Mouse (Mus musculus): ENCODE measurements at regions not wholly inside any gene's neighbourhood (a gene's known extent, or its start where the extent isn't known, plus 50 kb on each side); places are given as distances from the start of the nearest gene placed in this dataset.

- WGBS: 96% methylated on average over 3 of the region's 3 CpGs
- H3K4me1 ChIP-seq: peaks cover 9% of the 10 kb centered on the region
- no peaks in the 10 kb centered on the region for H3K27me3 ChIP-seq
- no peaks in the 10 kb centered on the region for H3K36me3 ChIP-seq
- H3K27ac ChIP-seq (replicated peaks): no peak overlapping the region
- no peak overlapping the region for H3K4me3 ChIP-seq
- no peak overlapping the region for H3K4me2 ChIP-seq (replicated peaks)
- no peak overlapping the region for H3K9ac ChIP-seq (replicated peaks)
- no peak for ATAC-seq (replicated peaks)
- no peaks in the 10 kb centered on the region for H3K9me3 ChIP-seq
Measured at GRCm38 (mm10) chr1:42496022-42496421, 199.5 kb upstream of the Pou3f3 start.

- no peak overlapping the region for H3K4me2 ChIP-seq (replicated peaks)
- H3K27ac ChIP-seq (replicated peaks): no peak overlapping the region
- no peaks in the 10 kb centered on the region for H3K36me3 ChIP-seq
- 83% methylated on average over 6 of the region's 6 CpGs for WGBS
- ATAC-seq (replicated peaks): no peak
- H3K4me1 ChIP-seq: peaks cover 5% of the 10 kb centered on the region
- H3K4me3 ChIP-seq: no peak overlapping the region
- no peaks in the 10 kb centered on the region for H3K9me3 ChIP-seq
- no peak overlapping the region for H3K9ac ChIP-seq (replicated peaks)
- no peaks in the 10 kb centered on the region for H3K27me3 ChIP-seq
Measured at GRCm38 (mm10) chr1:42496433-42496832, 199.1 kb upstream of the Pou3f3 start.

GRCm38 (mm10) chr1:42498901-42499300 is 196.7 kb upstream of the Pou3f3 start:
- Histone ChIP-seq H3K4me3 (no peak overlapping the region), H3K36me3 (no peaks in the 10 kb centered on the region), H3K4me2 (replicated peaks) (no peak overlapping the region), H3K4me1 (no peaks in the 10 kb centered on the region), H3K9ac (replicated peaks) (no peak overlapping the region), H3K9me3 (no peaks in the 10 kb centered on the region), H3K27ac (replicated peaks) (no peak overlapping the region), H3K27me3 (no peaks in the 10 kb centered on the region)
- ATAC-seq (replicated peaks): no peak
- 77% methylated on average over 7 of the region's 7 CpGs for WGBS

- ATAC-seq (replicated peaks): peak; percentile 58; the same call in 1 of the 2 replicates
- 25% methylated on average over 9 of the region's 9 CpGs for WGBS
- Histone ChIP-seq H3K36me3 (no peaks in the 10 kb centered on the region), H3K27ac (replicated peaks) (no peak overlapping the region), H3K4me3 (no peak overlapping the region), H3K9ac (replicated peaks) (no peak overlapping the region), H3K4me2 (replicated peaks) (no peak overlapping the region), H3K27me3 (no peaks in the 10 kb centered on the region), H3K9me3 (no peaks in the 10 kb centered on the region), H3K4me1 (peaks cover 10% of the 10 kb centered on the region)
Measured at GRCm38 (mm10) chr1:42504491-42504890, 191.1 kb upstream of the Pou3f3 start.

- peaks cover 10% of the 10 kb centered on the region for H3K4me1 ChIP-seq
- no peak overlapping the region for H3K4me3 ChIP-seq
- no peak overlapping the region for H3K4me2 ChIP-seq (replicated peaks)
- H3K36me3 ChIP-seq: no peaks in the 10 kb centered on the region
- no peaks in the 10 kb centered on the region for H3K27me3 ChIP-seq
- H3K9me3 ChIP-seq: no peaks in the 10 kb centered on the region
- WGBS: 55% methylated on average over 10 of the region's 10 CpGs
- H3K9ac ChIP-seq (replicated peaks): no peak overlapping the region
- H3K27ac ChIP-seq (replicated peaks): no peak overlapping the region
- no peak for ATAC-seq (replicated peaks)
Measured at GRCm38 (mm10) chr1:42505048-42505729, 190.4 kb upstream of the Pou3f3 start.

- Histone ChIP-seq H3K27ac (replicated peaks) (no peak overlapping the region), H3K9ac (replicated peaks) (no peak overlapping the region), H3K4me2 (replicated peaks) (no peak overlapping the region), H3K4me1 (no peaks in the 10 kb centered on the region), H3K4me3 (no peak overlapping the region), H3K27me3 (no peaks in the 10 kb centered on the region), H3K9me3 (no peaks in the 10 kb centered on the region), H3K36me3 (no peaks in the 10 kb centered on the region)
- WGBS: 95% methylated on average over 3 of the region's 3 CpGs
- ATAC-seq (replicated peaks): no peak
Measured at GRCm38 (mm10) chr1:42514417-42514816, 181.2 kb upstream of the Pou3f3 start.

GRCm38 (mm10) chr1:42524401-42524800 is 171.2 kb upstream of the Pou3f3 start:
- Histone ChIP-seq H3K4me2 (replicated peaks) (no peak overlapping the region), H3K27me3 (no peaks in the 10 kb centered on the region), H3K27ac (replicated peaks) (no peak overlapping the region), H3K9ac (replicated peaks) (no peak overlapping the region), H3K4me1 (no peaks in the 10 kb centered on the region), H3K36me3 (no peaks in the 10 kb centered on the region), H3K4me3 (no peak overlapping the region), H3K9me3 (no peaks in the 10 kb centered on the region)
- WGBS: 21% methylated on average over 4 of the region's 4 CpGs
- ATAC-seq (replicated peaks): no peak

GRCm38 (mm10) chr1:42527746-42528476 is 167.7 kb upstream of the Pou3f3 start:
- H3K4me2 ChIP-seq (replicated peaks): no peak overlapping the region
- no peaks in the 10 kb centered on the region for H3K4me1 ChIP-seq
- no peaks in the 10 kb centered on the region for H3K9me3 ChIP-seq
- no peak overlapping the region for H3K4me3 ChIP-seq
- no peaks in the 10 kb centered on the region for H3K36me3 ChIP-seq
- ATAC-seq (replicated peaks): no peak
- H3K27ac ChIP-seq (replicated peaks): no peak overlapping the region
- WGBS: 77% methylated on average over 11 of the region's 11 CpGs
- no peak overlapping the region for H3K9ac ChIP-seq (replicated peaks)
- H3K27me3 ChIP-seq: no peaks in the 10 kb centered on the region

GRCm38 (mm10) chr1:42532908-42533307 is 162.7 kb upstream of the Pou3f3 start:
- Histone ChIP-seq H3K27ac (replicated peaks) (no peak overlapping the region), H3K4me2 (replicated peaks) (no peak overlapping the region), H3K9ac (replicated peaks) (no peak overlapping the region), H3K27me3 (no peaks in the 10 kb centered on the region), H3K4me3 (no peak overlapping the region), H3K36me3 (no peaks in the 10 kb centered on the region), H3K9me3 (no peaks in the 10 kb centered on the region), H3K4me1 (no peaks in the 10 kb centered on the region)
- ATAC-seq (replicated peaks): no peak
- 86% methylated on average over 6 of the region's 6 CpGs for WGBS

- WGBS: 5% methylated on average over 18 of the region's 18 CpGs
- no peaks in the 10 kb centered on the region for H3K36me3 ChIP-seq
- peak overlapping the region; percentile 37 for H3K9ac ChIP-seq (replicated peaks)
- peak; percentile 46 for ATAC-seq (replicated peaks)
- no peaks in the 10 kb centered on the region for H3K9me3 ChIP-seq
- peak overlapping the region; percentile 58 for H3K4me2 ChIP-seq (replicated peaks)
- peak overlapping the region; percentile 36 for H3K4me3 ChIP-seq
- peak overlapping the region; percentile 74 for H3K27ac ChIP-seq (replicated peaks)
- peaks cover 48% of the 10 kb centered on the region for H3K4me1 ChIP-seq
- no peaks in the 10 kb centered on the region for H3K27me3 ChIP-seq
Measured at GRCm38 (mm10) chr1:42539066-42539539, 156.5 kb upstream of the Pou3f3 start.

- Histone ChIP-seq H3K4me2 (replicated peaks) (peak overlapping the region; percentile 58), H3K9me3 (no peaks in the 10 kb centered on the region), H3K27me3 (no peaks in the 10 kb centered on the region), H3K4me1 (peaks cover 48% of the 10 kb centered on the region), H3K36me3 (no peaks in the 10 kb centered on the region), H3K4me3 (peak overlapping the region; percentile 36), H3K9ac (replicated peaks) (peak overlapping the region; percentile 37), H3K27ac (replicated peaks) (peak overlapping the region; percentile 74)
- 4% methylated on average over 26 of the region's 26 CpGs for WGBS
- peak; percentile 77 for ATAC-seq (replicated peaks)
Measured at GRCm38 (mm10) chr1:42539541-42540520, 155.7 kb upstream of the Pou3f3 start.

- ATAC-seq (replicated peaks): no peak
- Histone ChIP-seq H3K9me3 (no peaks in the 10 kb centered on the region), H3K27ac (replicated peaks) (no peak overlapping the region), H3K36me3 (no peaks in the 10 kb centered on the region), H3K4me1 (peaks cover 48% of the 10 kb centered on the region), H3K27me3 (no peaks in the 10 kb centered on the region), H3K9ac (replicated peaks) (no peak overlapping the region), H3K4me3 (no peak overlapping the region), H3K4me2 (replicated peaks) (no peak overlapping the region)
- WGBS: 75% methylated on average over 4 of the region's 4 CpGs
Measured at GRCm38 (mm10) chr1:42541991-42542390, 153.6 kb upstream of the Pou3f3 start.
